Mouse (Mus musculus): Measurements from ENCODE around the gene Baiap2.

GRCm38 (mm10) chr11:119959714-119960113, 17.2 kb downstream of the Baiap2 start:
- TF ChIP-seq CTCF (IDR thresholded peaks at IDR 0.05; ENCODE audit: borderline replicate concordance, insufficient read depth, low read length) (no peak), POLR2A (IDR thresholded peaks at IDR 0.05; ENCODE audit: low read depth, low read length) (no peak)
